Mouse (Mus musculus): Measurements from ENCODE around the gene Gm28047.
A peak's percentile ranks its signal among the peaks of the same experiment; 100 is the strongest.
"Not testable (repeated sequence)": the region's sequence is repeated elsewhere in the genome, so short reads cannot be mapped to it uniquely, and the experiment has no call there.

The Gm28047 gene

DNA sequence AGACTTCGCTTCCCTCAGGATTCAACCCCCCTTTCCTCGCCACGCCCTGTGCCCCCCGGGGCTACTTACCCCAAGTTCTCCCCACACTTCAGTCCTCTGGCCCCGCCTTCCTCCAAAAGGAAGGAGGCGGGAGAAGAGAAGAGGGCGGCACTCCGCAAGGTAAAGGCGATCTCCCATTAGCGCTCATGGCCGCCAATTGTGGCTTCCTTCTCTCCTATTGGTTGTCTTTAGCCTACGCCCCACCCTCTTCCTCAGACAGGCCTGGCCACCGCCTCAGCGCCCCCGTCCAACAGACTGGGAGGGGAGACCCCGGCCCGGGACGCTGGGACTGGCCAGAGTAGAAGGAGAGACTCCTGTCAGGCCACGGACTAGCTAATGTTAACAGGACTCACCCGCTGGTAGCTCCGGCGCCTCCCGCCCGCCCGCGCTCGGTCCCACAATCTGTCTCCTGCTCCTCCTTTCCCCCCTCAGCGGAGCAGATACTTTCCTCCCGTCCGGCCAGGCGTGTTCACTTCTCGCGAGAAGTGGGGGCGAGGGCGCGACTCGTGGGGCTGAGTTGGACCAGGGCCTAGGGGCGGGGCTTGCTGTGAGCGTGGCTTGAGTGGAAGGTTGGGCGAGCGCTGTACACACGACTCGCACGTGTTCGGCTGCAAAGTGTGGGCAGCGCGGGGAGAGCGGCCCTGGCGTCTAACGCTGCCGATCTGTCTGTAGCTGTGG lies at the start of gene Gm28047, which contains the start of gene Atf7:
Gm28047 (minus strand) TSS at position 98 of the 717 bp plus-strand sequence.
Atf7 (minus strand) TSS at position 495 of the 717 bp plus-strand sequence.
- DNase-seq, result peak; percentile 100

DNA sequence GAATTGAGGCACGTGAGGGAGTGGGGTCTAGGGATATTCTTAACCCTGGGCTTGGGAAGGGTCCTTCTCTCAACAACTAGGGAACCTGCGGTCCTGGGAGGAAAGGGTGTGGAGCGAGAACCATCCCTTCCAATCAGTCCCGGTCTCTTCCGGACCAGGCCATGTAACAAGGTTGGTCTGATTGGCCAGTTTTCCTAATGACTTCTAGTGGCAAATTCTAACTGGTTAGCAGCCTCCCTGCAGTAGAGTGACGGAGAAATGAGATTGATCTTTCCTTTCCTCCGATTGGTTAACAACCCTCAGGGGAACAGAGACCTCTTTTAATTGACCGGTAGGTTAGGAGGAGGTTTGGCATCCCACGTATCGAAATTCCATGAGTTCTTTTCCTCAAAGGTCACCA lies 48.7 kb upstream of the Gm28047 start:
- peak; percentile 45 to 61 for DNase-seq

DNA sequence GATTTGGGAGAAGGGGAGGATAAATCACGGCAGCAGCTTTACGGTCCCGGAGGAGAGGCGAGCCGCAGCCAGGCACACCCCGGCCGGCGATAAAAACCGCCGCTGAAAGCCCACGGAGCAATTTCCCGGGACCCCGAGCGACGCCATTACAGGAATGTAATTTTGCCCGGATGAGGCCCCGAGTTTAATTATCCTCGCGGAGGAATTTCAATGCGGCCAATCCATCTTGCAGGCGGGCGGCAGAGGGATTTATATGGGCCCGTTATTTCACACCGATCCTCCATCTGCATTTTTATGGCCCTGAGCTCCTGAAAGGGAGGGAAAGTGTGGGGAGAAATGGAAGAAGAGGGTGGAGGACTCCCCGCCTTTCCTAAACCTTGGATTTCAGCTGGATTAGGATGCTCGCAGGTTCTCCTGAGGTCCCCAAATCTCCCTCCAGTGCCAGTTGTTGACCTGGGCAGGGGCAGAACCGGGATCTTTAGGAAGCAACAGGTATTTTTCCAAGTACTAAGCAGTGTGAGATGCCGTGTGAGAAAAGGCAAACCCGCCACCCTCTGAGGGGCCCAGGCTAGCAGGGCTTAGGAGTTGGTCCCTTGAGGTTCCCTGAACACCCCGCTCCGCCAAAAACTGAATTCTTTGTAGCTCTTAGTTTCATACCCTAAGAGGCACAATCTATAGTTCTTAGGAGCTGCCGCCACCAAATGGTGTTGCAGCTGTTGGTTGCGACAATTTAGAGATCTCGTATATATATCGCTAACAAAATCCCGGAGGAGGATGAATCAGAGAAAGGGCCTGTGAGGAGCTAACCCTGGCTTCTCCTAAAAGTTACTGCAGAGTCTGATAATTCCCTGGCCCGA lies 47.6 kb upstream of the Gm28047 start, which contains the start of gene Atp5g2:
Atp5g2 (minus strand) TSS at position 138 of the 857 bp plus-strand sequence.
- peak; percentile 60 to 68 for DNase-seq

DNA sequence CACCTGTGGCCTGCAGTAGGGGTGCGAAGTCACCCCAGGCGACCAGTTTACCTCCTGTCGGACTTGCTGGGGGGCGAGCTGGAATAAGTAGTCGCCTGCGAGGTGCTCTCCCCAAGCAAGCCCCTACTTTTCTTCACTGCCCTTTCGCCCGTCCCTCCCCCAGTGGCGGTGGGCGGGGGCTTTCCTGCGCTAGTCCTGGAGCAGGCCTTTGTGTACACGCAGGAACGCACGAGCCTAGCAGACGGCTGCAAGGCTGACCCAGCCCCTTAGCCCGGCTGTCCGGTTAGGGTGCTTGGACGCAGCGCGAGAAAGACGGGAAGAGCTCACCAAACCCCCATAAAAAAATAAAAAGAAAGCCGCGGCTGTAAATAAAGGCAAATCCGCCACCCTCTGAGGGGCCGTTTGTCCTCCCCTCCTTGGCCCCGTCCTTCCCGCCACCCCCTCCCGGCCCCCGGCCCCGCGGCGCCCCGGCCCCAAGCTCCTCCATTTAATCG lies 46.9 kb upstream of the Gm28047 start:
- DNase-seq, result peak; percentile 83 to 88

DNA sequence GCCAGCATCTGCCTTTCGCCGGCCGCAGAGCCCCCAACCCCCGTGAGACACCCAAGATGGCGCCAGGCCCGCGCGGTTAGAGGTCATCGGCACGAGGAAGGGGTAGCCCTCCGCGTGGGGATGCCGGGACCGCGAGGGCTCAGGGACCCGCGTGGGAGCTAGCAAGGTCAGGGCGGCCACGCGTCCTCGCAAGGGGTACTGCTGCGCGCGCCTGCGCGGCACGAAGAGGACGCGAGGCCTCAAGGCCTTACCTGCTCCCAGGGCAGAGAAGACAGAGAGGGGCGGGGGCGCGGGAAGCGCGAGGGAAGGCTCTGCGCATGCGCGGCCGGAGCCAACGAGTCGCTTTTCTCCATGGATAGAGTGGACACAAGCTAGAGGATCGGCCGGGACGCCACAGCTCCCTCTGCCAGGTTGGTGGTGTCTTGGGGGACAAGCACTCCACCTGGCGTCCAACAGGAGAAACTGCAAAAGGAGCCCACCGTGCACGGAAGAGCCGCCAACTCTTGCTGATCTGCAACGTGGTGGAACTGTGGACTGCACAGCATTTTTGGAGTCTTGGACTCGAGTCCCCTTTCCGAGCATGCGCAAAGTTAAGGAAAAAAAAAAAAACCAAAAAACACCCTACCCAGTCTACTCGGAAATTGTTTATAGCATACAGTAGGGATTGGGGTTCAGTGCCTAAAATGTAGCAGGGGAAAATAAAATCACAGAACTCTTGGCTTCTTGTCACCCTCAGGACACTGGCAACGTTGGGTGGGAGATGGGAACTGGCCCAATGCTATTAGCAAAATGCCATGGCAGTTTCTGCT lies 46.1 kb upstream of the Gm28047 start:
- peak; percentile 100 for DNase-seq

DNA sequence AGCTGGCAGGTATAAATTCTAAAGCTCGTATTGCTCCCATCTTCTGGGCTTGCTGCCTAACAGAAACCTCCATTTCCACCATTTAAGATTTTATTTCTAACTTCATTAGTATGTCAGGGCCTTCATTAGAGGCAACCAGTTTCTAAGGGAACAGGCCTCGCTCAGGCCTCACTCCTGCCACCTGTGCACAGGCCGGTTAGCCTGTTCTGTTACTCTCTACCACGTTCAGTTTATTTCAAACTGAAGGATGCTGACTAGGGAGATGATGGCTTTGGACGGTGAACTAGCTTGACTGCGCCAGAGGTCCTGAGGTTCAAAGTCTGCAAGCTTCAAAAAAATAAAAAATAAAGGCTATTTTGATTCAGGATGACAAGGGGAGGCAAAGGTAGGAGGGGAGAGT lies 45.4 kb upstream of the Gm28047 start:
- DNase-seq, result peak in 1 of 2 experiments; percentile 60

DNA sequence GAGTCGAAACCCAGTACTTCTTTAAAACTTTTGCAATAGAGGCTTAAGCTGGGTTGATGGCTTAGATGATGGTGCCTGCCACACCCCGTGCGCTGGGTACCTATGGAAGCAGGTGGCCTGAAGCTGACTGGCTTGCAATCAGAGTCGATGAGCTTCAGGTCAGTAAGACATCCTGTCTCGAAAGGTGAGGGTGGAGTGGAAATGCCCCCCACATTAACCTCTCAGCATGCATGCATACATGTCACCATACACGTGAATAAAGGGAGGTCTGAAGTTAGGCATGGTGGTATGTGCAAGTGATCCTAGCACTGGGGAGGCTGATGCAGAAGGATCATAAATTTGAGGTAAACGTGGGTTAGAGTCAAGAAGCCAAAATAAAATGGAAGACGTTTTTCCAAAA lies 44.7 kb upstream of the Gm28047 start:
- no peak for DNase-seq

DNA sequence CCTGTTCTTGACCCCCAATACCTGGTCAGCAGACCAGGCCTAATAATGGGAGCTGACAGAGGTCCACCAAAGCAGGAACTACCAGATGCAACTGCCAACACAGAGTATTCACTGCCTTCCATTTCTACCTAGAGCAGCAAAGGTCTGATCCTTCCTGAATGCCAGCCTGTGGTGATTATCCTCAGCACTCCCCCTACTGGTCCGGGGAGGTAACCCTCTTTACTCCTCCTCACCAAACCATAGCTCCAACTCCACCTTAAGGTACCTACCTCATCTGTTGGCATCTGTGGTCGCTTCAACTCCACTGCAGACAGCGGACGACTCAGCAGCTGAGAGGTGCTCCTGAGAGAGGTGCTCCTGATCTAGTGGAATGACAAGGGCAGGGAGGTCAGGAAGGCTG lies 40.6 kb upstream of the Gm28047 start:
- peak; percentile 68 to 83 for DNase-seq

DNA sequence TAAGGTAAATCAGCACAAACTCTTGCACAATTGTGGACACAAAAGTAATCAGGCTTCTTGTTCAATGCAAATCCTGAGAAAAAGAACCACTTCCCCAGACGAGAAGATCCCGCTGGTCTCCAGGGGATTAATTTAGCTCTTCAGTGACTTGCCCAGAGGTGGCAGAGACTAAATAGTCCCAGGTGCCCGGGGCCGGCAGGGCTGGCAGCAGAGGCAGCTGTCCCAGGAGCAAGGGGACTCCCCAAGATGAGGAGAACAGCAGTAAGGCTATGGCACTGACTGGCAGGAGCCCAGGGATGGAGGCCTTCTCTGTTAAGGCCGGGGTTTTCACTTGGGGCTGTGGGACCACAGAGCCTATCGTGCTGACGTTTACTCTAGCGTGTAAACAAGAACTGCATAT lies 39.0 kb upstream of the Gm28047 start:
- DNase-seq, result peak in 1 of 2 experiments; percentile 18

DNA sequence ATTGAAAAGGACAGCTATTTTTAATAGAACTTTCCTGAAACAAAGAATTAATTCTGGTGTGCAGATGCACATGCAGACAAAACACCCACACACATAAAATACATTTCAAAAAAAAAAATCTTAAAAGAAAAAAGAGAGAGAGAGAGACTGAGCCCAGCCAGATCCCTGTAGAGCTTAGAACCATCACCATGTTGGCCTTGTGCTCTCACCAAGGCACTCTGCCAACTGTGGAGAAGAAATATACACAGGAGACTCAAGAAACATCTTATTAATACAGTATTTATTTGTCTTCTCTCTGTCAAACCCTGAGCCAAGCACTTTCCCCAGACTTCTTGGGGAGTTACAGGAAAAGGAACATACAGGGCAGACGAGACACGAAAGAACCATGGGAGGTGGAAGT lies 37.7 kb upstream of the Gm28047 start:
- DNase-seq, result not testable (repeated sequence)

DNA sequence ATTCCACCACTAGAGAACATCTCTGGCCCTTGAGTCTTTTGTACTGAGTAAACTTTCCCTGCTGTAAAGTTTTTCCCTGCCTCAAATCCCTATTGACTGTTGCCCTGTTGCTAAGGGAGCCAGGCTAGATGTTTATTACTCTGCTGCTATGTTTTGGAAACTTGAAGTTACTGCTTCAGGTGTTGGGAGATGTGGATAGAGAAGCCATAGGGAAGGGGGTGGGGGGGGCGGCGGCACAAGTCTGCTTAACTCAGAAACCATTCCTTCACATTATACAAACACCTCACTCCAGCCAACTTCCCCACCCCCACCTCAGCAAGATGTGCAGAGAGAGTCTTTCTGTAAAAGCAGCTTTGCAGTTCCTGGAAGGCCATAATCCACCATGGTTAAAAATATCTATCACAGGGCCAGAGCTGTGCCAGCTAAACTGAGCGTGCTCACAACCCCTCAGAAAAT lies 33.1 kb upstream of the Gm28047 start:
- no peak for DNase-seq

DNA sequence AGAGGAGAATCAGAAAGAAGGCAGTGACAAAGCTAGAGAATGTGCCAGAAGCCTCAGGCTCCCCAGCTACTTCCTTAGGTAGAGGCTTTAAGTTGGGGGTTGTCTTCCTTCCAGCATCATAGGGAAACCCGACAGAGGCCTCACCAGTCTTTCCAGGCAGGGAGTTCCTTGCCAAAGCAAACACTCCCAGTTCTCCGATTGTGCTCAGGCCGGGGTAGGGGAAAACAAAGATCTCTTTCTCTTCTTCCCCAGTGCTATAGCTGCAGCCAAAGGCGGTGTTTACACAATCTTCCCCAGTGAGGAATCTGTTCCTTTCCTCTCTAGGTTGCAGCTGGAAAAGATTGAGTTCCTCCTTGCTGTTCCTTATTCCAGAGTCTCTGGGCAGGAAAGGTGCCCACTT lies 31.8 kb upstream of the Gm28047 start:
- DNase-seq, result no peak

DNA sequence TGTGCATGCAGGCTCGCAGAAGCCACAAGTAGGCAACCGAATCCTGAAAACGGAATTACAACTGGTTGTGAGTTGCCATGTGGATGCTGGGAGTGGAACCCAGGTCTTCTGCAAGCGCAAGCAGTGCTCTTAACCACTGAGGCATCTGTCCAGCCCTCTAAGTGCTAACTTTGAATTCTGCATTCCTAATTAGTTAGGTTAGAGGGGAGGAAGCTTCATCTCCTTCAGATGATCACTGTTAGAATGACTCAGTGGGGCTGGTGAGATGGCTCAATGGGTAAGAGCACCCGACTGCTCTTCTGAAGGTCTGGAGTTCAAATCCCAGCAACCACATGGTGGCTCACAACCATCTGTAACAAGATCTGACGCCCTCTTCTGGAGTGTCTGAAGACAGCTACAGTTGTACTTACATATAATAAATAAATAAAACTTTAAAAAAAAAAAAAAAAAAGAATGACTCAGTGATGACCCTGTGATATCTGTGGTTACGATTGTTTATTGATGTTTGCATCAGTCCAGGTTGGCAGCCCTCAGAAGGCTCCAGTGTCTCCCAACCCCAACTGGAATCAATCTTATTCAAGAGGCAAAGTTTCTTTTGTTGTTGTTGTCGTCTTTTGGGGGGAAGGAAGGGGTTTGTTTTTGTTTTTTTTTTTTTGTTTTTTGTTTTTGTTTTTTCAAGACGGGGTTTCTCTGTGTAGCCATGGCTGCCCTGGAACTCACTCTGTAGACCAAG lies 27.2 kb upstream of the Gm28047 start:
- DNase-seq, result not testable (repeated sequence)

DNA sequence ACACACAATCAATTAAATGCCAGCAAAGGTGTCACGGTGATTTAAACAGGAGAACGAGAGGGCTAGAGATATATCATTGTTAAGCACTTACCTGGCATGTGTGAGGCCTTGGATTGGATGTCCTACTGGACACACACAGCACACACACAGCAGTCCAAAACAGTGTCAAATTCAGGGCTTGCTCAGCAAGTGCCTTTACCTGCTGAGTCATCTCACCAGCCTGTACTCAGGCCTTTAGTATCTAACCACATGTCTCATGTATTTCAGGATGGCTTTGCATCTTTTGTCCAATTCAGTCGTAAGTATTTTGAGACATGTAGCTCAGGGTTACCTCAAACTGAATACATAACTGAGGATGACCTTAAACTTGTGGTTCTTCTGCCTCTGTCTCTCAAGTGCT lies 26.2 kb upstream of the Gm28047 start:
- DNase-seq, result no peak

DNA sequence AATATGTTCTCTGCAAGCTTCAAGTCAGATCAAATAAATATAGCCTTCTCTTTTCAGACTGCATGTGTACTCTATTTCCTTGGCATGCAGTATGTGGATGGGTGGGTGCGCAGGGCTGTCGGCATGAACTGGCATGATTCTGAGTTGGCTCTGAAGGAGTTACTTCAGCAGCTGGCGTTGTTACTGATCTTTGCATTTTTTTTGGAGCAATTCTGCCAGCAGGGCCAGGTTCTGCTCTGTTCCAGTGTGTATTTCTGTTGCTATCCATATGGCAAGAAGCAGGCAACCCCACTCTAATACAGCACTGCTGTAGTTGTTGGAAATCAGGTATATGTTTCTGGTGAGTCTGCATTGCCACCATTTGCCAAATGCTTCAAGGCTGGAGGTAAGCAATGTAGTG lies 10.9 kb upstream of the Gm28047 start:
- no peak for DNase-seq

DNA sequence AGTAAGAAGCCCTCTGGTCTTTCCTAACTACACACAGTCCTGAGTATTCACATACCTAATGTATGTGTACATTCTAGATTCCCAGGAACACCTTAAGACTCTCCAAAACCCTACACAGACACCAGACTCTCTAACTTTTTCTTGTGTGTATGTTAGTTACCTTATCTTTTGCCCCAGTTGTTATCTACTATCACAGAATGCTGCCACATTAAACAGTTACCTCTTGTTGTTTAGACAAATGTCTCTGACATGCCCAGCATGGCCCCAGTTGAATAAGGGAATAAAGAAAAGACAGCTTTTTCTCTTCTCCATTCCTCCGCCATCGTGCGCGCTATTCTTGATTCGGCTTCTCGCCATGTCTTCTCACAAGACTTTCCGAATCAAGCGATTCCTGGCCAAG lies 9.8 kb upstream of the Gm28047 start:
- DNase-seq, result no peak

DNA sequence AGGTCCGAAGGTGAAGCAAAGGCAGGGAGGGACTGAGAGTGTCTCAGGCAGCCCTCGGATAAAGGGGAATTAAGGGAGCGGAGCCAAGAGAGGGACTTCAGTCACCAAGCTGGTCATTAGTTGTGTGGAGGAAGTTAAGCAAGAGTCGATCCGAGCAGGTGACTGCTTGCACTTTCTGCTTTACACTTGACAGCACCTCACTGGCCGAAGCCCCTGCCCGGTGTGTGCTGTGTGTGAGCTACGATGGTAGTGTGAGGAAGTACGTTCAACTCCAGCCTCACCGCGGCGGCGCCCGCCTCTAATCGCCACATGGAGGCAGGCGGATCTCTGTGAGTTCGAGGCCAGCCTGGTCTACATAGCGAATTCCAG lies 804 bp upstream of the Gm28047 start:
- peak in 1 of 2 experiments; percentile 62 for DNase-seq

DNA sequence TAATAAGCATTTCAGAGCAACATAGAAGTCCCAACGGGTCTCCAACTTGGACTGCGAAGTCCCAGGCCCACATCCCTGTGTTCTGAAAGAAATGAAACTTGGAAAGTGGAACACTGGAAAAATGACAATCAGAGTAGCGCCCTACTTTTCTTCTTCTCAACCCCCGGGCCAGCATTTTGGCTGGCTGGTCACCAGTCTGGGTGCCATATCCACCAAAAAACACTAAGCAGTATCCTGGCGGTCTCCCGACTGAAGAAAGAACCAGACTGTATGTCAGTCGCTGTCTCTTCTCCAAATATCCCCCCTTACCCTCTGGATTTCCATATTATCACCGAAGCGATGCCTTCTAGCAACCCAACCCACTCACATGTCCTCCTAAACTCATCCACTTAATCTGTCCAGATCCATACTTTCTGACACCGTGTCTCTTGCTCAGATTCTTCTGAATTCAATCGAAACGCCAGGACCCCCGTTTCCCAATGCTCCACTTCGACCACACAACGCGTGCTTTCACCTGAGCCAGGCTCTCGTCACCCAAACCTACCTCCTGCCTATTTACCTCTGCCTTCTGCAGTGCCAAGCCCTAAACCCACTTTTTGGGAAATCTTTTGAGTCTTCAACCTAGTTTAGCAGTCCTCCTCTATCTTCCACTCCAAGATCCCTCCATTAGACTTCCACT lies 437 bp downstream of the Gm28047 start:
- DNase-seq, result peak; percentile 45

DNA sequence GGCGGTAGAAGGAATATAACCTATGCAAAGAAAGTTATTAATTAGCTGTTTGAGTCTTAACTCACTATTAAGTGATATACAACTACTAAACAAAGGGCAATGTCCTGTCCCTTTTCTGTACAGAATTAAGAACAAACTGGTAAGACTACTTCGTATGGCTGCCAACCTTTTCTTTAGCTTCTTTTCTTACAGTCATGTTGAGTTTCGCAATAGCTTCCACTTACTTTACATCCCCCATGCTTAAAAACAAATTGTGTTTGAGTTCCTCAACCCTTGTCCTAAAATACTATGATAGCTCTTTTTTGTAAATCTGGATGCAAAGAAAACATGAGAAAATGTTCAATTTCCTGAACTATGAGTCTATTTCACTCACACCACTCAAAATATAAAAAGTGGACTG lies 1.7 kb downstream of the Gm28047 start:
- no peak for DNase-seq

DNA sequence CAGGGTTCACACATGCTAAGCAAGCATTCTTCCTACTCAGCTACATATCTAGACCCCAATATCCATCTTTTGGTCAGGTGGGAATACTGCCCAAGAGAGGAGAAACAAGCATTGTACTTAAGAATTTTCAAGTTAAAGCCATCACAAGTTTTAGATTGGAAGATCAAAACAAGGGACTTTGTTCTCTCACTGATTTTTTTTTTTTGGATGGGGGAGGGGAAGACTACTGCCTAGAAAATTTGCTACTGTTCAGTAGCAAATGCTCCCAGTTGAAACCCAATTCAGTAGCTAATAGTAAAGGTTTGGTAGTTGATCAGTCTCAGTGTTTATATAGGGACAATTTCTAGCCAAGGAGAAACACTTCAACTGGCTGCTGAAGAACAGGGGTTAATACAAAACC lies 2.3 kb downstream of the Gm28047 start:
- no peak for DNase-seq

DNA sequence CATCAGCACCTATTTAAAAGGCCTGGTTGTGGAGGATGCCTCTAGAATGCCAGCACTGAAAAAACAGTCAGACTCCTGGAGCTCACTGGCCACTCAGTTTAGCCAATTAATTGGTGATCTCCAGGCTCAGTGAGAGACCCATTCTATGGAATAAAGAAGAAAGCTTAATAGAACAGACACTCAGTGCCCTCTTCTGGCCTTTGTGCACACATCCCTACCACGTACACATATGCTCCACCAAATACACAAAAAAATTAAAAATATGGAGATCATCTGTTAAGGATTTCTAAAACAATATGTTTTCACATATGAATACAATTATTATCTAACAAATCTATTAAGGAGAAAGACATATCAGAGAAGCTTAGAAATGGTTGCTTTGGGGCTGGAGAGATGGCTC lies 4.1 kb downstream of the Gm28047 start:
- DNase-seq, result no peak
